Mouse (Mus musculus) kidney, postnatal 36 days (tissue): ENCODE measurements around the gene RPS10-NUDT3.

Experiments used
- DNase-seq, 2 experiments: peaks; one replicate each; pipeline ENCODE4 v3.0.0; 2021 to 2022; ENCODE audit warnings: mixed read lengths in 2 of 2

RPS10-NUDT3 gene

DNA sequence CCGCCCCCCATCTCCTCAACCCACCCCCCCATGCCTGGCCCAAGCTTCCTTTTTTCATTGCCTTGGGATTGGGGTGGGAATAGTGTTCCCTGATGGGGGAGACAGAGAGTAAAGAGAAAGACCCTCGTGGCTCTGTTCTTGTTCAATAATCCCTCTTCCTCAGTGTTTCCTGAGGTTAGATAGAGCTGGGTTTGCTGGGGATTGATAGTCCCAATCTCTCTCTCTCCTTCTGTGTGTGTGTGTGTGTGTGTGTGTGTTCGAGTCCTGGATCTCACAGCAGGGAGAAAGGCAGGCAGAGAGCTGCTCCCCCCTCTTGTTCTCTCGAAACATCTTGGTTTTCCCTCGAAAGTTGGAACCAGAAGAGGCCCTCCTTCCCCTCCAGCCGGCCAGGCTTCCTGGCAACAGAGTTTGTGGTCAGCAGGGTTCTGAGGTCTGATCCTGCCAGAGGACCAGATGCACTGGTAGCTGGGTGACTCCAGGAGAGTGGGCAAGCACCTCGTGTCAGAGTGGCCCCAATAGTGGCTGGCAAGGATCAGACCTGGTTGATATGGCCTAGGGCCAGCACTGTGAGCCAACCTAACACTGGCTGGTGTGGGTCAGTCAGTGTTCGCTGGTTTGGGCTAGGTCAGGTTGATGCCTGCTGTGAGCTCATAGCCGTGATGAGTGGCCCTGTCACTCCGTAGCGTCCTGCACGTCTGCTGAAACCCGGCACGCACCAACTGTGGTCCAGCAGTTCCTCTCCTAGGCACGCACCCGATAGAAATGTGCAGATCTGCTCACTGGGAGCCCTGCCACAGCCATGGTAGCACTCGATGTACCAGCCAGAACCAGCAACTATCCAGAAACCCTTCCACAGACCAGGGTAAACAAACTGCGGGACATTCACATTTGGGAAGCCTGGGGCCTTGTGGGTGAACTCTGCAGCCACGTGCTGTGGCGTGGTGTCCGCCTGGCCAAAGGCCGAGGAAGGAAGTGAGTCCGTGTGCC lies 82.5 kb downstream of the RPS10-NUDT3 start:
- no peak for DNase-seq

DNA sequence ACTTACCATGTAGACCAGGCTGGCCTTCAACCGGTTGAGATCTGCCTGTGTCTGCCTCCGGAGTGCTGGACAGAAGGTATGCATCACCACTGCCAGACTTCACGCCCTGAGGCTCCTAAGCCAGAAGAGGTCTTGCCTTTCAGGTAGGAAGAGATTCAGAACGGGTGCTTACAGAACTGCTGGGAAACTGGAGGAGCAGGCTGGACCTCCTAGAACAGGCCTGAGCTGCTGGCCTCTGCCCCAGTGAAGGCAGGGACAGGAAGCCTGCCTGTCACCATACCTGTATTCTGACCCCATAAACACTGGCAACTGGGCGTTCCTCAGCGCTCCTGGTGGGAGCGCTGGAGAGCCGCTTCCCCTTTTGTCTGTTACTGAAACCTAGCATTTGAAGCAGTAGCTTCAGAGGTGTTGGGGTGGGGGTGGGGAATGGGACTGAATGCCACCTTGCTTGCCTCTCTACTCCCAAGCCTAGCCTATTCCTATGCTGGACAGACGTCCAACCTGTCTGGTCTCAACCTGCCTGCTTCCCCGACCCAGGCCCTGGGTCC lies 83.6 kb downstream of the RPS10-NUDT3 start:
- DNase-seq = no peak

DNA sequence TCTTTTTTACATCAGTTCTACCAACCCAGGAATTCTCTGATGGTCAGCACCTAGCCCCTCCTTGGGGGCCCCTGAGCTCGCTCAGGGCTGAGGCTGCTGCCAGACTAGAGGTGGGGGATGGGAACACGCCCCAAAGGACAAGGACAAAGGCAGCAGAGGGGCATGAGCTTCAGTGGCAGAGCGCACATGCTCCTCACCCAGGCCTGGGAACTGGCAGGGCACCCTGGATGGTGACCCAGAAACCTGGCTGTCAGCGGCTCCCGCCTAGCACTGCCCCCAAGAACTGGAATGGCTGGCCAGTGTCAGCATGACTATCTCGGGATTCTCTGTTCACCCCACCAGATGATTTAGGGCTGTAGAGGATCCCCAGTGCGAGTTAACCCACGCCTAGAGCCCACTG lies 85.8 kb downstream of the RPS10-NUDT3 start:
- no peak for DNase-seq

DNA sequence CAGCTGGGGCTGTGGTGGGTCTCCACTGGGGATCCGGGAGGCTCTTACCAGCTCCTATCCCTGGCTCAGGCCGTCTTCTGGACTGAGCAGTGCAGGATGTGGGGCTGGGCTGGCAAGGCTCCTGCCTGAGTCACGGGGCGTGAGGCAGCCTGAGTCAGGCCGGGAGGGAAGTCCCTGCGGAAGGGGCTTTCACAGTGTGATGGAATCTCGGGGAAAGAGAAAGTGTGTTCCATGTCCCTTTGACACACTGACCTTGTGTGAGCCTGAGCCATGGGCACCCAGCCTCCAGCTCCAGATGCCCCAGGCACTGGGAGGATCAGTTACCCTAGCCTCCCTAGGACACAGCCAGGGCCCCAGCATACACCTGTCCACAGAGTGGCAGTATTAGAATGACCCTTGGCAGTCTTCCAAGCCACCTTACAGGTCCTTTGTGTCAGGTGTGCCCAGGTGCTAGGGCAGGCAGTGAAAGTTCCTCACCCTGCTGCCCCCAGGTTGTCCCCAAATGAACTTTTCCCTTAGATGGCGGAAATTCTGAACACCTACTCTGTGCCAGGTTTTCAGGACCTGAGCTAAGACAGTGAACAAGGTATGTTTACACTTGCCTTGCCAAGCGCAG lies 87.7 kb downstream of the RPS10-NUDT3 start:
- DNase-seq = peak; percentile 52 to 63

DNA sequence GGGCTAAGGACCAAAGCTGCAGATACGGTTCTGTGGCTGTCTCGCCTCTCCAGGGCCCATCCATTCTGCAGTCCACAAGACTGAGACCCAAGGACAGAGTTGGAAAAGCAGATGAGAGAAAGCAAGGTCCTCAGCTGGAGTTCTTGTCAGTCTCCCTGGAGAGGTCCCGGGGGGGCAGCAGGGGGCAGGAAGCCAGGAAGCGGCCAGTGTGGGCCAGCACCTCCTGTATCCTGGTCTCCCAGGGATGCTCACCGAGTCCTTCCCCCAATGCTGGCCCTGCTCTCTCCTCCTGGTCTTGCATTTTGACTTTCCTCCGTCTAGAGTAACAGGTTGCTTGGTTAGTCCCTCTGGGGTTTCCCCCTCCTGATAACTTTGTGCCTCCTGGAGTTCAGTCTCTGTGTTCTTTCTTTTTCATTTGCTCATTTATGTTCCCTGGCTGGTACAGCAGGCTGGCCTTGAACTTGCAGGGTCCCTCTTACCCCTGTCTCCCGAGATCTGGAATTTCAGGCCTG lies 88.4 kb downstream of the RPS10-NUDT3 start:
- no peak for DNase-seq

DNA sequence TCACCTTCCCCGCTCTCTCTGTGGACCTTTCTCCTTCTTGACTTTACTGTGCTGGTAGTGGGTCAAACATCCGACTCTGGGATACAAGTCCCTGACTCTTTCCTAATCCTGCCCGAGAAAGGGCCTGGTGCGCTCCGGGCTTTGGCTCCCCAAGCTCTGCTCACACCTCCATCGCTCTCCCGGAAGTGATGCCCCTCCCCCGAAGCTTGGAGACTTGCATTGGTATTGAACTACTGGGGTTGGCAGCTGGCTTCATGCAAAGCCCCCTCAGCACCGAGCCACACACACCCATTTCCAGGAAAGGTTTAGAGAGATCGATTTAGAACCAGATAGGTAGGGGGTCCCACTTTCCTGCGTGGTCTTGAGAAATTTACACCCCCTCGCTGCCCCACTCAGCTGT lies 89.0 kb downstream of the RPS10-NUDT3 start:
- DNase-seq = no peak

DNA sequence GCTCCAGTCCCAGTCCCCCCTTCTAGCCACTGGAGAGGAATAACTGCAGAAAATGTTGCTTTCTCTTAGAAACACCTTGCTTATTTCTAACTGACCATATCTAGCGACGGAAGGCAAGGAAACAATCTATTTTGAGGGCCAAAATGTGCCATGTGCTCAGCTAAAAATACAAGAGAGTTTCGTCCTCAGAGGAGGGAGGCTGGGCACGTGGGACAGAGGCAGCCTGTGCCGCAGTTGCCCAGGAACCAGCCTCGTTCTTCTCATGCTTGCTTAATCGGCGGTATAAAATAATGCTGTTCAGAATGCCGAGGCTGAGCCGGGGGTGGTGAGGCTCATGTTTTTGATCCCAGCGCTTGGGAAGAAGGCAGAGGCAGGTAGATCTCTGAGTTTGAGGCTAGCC lies 90.5 kb downstream of the RPS10-NUDT3 start:
- DNase-seq = no peak

DNA sequence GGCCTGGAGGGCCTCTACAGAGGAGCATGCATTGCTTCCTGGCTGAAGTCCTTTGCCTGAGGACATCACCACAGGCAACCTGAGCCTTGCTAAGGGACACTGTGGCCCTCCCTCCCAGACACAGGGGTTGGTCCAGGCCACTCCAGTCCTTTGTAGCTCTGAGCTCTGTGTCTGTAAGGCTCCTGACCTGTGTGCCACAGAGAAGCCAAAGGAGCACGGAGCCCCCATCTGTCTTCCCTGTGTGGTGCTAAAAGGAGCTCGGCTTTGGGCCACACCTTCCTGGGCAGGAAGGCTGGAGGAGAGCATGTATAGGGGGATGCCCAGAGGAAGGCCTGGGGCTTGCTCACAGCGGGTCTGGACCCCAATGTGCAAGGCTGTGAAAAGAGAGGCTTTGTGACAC lies 93.0 kb downstream of the RPS10-NUDT3 start:
- no peak for DNase-seq

DNA sequence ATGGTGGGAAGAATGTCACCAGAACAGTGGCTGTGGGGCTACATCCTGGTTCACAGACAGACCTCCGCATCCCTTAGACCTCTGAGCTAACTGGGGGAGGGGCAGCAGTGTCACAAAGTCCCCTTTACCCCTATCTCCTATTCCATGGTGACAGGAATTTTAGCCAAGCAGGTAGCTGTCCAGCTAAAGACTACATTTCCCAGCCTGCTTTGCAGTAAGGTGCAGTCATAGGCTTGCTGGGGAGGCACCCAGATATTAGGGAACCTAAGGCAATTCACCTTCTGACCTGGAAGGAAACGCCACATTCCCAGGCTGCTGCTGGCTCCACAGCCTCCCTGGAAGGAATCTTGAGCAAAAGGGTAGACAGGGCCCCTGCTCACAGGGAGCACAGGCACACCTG lies 93.8 kb downstream of the RPS10-NUDT3 start:
- DNase-seq = no peak

DNA sequence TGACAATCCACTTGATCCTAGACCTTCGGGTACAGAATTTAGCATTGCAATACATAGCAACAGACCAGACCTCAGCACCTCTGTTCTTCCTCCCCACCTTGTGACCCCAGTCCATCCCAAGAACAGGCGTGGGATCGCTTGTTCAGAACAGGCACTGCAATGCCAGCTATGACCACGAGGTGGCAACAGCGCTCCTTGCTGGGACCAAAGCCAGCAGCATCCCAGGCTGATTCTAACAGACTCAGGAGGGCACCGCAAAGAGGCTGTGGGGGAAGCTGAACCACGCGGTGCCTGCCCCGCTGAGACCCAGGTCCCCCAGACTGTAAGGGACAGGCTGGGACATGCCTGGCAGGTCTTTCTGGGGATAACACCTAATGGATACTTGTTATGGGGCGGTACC lies 100.3 kb downstream of the RPS10-NUDT3 start:
- DNase-seq = peak; percentile 82 to 93

DNA sequence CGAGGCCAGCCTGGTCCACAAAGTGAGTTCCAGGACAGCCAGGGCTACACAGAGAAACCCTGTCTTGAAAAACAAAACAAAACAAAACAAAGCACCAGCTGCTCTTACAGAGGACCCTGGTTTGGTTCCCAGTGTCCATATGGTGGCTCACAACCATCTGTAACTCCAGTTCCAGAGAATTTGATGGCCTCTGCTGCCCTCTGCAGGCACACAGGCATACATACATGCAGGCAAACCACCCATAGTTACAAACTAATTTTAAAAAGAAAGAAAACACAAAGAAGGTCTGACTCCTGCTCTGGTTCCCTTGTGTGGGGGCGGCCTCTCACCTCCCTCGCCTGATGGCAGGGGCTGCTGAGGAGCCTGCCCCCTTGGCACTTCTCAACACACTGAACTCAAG lies 101.7 kb downstream of the RPS10-NUDT3 start:
- no peak for DNase-seq

DNA sequence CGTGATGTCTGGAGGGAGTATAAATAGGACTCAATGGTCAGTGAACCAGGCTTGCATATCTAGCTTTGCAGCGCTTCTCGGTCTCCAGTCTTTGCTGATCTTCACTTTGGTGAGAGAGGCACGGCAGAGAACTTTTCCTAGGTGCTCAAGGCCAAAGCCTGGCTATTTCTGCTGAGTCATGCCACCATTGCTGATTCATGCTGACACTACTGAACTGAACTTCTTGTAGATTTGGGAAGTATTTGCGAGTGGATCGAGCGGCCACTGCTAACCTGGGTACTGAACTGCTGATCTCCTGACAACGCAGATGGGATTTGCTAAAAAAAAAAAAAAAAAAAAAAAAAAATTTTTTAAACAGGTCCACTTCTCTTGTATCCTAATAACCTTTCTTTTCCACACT lies 102.9 kb downstream of the RPS10-NUDT3 start:
- DNase-seq = no peak
